Mouse (Mus musculus) embryonic facial prominence, embryonic 13.5 days (tissue): ENCODE results near the gene Bmp8b. TPM values are rescaled to one million over a fixed set of nuclear protein-coding genes. Genes with fewer than 3 reads are reported as not detected.
"Not testable (repeated sequence)": the region's sequence is repeated elsewhere in the genome, so short reads cannot be mapped to it uniquely, and the experiment has no call there.

Experiments
- ATAC-seq: fragments of 200-750 bp; cut with Nextera tagmentation; 2 replicates; pipeline ENCODE4 v1.8.0; 2017; ENCODE audit warnings: low read depth; ENCODE audit not compliant: insufficient number of reproducible peaks, insufficient read depth, low FRiP score, low TSS enrichment
- H3K27ac ChIP-seq: fragments of 300-500 bp; sonication (generic); 2 replicates; pipeline ENCODE4 v1.5.1; 2015; ENCODE audit warnings: moderate library complexity, mild to moderate bottlenecking, inconsistent platforms
- H3K27me3 ChIP-seq: fragments of 300-500 bp; sonication (generic); 2 replicates; pipeline ENCODE4 v1.6.1; 2015; ENCODE audit warnings: mild to moderate bottlenecking, inconsistent platforms
- H3K36me3 ChIP-seq: fragments of 300-500 bp; sonication (generic); 2 replicates; pipeline ENCODE4 v1.6.1; 2015; ENCODE audit warnings: mild to moderate bottlenecking, inconsistent platforms
- H3K4me1 ChIP-seq: fragments of 300-500 bp; sonication (generic); 2 replicates; pipeline ENCODE4 v1.6.1; 2015; ENCODE audit warnings: inconsistent platforms
- H3K4me2 ChIP-seq: fragments of 300-500 bp; sonication (generic); 2 replicates; pipeline ENCODE4 v1.6.1; 2015; ENCODE audit warnings: moderate library complexity, mild to moderate bottlenecking, inconsistent platforms
- H3K4me3 ChIP-seq: fragments of 300-500 bp; sonication (generic); 2 replicates; pipeline ENCODE4 v1.5.1; 2015; ENCODE audit warnings: mild to moderate bottlenecking, inconsistent platforms
- H3K9ac ChIP-seq: fragments of 300-500 bp; sonication (generic); 2 replicates; pipeline ENCODE4 v1.6.1; 2015; ENCODE audit warnings: mild to moderate bottlenecking, inconsistent platforms
- H3K9me3 ChIP-seq: fragments of 300-500 bp; sonication (generic); 2 replicates; pipeline ENCODE4 v1.6.1; 2016; ENCODE audit warnings: inconsistent platforms
- WGBS: fragments of 180-500 bp; shearing (Covaris S2); methylation state at CpG from one replicate; pipeline ENCODE4 v1.1.7; 2015; ENCODE audit warnings: mixed read lengths; 5-methylcytosine and 5-hydroxymethylcytosine counted together
- polyA plus RNA-seq: library from polyadenylated mRNA; unstranded; fragments of >200 nt; fragmentation: Nextera tagmentation; extraction: Ambion mirVana; gene quantifications from 2 replicates; pipeline ENCODE4 v1.2.1, GENCODE M21; 2015

The Bmp8b gene
- polyA plus RNA-seq, 1 experiment from 2014 or later: 0.58 TPM

DNA sequence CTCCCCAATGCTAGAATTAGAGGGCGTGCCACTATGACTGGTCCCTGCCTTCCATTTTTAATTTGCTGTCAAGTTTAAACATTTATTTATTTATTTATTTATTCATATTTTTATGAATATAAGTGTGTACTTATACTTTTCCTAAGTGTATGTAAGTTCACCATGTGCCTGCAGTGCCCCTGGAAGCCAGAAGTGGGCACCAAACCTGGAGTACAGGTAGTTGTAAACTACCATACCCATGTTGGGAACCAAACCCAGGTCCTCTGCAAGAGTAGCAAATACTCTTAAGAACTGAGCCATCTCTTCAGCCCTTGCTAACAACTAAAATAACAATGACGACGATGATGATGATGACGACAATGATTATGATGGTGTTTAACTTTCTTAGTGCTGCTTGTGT, 47.0 kb downstream of the Bmp8b start:
- H3K4me3 ChIP-seq: no peak overlapping the region
- H3K4me2 ChIP-seq: no peak overlapping the region
- 75% methylated on average over 4 of the region's 4 CpGs for WGBS
- H3K9me3 ChIP-seq: no peaks in the 10 kb centered on the region
- no peaks in the 10 kb centered on the region for H3K36me3 ChIP-seq
- H3K4me1 ChIP-seq: no peaks in the 10 kb centered on the region
- no peaks in the 10 kb centered on the region for H3K27me3 ChIP-seq
- no peak overlapping the region for H3K9ac ChIP-seq
- no peak for ATAC-seq
- H3K27ac ChIP-seq: no peak overlapping the region

DNA sequence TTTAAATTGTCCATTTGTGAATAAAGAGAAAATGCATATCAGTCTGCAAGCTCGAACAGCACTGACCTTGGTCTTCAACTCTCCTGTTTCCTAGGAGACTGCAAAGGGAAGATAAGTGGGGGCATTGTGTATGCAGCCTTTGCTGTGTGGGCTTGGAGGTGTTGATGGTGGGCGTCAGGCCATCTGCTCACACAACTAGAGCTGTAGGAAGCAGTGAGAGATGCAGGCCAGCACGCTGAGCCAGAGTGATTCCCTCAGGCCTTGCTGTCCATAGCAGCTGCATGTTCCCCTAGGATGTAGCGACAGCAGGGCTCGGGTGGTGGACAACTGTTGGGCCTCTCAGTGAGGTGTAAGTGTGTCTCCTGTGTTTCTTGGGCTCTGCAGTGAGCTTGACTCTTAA, 48.0 kb downstream of the Bmp8b start:
- H3K27me3 ChIP-seq: no peaks in the 10 kb centered on the region
- no peak overlapping the region for H3K4me3 ChIP-seq
- H3K9me3 ChIP-seq: no peaks in the 10 kb centered on the region
- H3K9ac ChIP-seq: no peak overlapping the region
- no peak overlapping the region for H3K4me2 ChIP-seq
- H3K36me3 ChIP-seq: no peaks in the 10 kb centered on the region
- H3K4me1 ChIP-seq: no peaks in the 10 kb centered on the region
- no peak overlapping the region for H3K27ac ChIP-seq
- WGBS: 63% methylated on average over 5 of the region's 5 CpGs
- no peak for ATAC-seq

GRCm38 (mm10) chr4:123155004-123155403, 50.0 kb downstream of the Bmp8b start:
- no peak overlapping the region for H3K4me3 ChIP-seq
- no peak overlapping the region for H3K27ac ChIP-seq
- no peaks in the 10 kb centered on the region for H3K9me3 ChIP-seq
- H3K4me1 ChIP-seq: no peaks in the 10 kb centered on the region
- no peak for ATAC-seq
- 25% methylated on average over 4 of the region's 4 CpGs for WGBS
- no peaks in the 10 kb centered on the region for H3K36me3 ChIP-seq
- no peaks in the 10 kb centered on the region for H3K27me3 ChIP-seq
- H3K4me2 ChIP-seq: no peak overlapping the region
- no peak overlapping the region for H3K9ac ChIP-seq

GRCm38 (mm10) chr4:123155427-123155826, 50.5 kb downstream of the Bmp8b start:
- H3K4me3 ChIP-seq: no peak overlapping the region
- no peaks in the 10 kb centered on the region for H3K36me3 ChIP-seq
- no peaks in the 10 kb centered on the region for H3K9me3 ChIP-seq
- no peaks in the 10 kb centered on the region for H3K4me1 ChIP-seq
- H3K27me3 ChIP-seq: no peaks in the 10 kb centered on the region
- 66% methylated on average over 2 of the region's 2 CpGs for WGBS
- no peak overlapping the region for H3K27ac ChIP-seq
- no peak for ATAC-seq
- no peak overlapping the region for H3K9ac ChIP-seq
- H3K4me2 ChIP-seq: no peak overlapping the region

DNA sequence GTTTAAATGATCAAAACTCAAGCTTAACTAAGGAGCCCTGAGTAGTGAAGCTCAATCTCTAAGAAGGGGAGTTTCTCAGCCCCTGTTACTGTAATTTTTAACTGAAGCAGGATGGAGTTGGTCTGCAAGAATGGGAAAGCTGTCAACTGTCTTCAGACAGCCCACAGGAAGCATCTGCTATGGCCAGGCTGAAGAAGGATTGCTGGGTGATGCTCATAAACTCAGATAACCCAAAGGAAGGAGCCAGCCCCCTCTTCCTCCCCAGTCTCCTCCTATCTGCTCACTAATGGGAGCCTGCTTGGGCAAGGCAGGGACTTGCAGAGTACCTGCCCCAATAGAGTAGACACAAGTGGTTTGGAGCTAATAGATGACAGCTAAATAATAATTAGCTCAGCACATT, 50.9 kb downstream of the Bmp8b start:
- Histone ChIP-seq H3K4me2 (no peak overlapping the region), H3K4me1 (no peaks in the 10 kb centered on the region), H3K9ac (no peak overlapping the region), H3K9me3 (no peaks in the 10 kb centered on the region), H3K27ac (no peak overlapping the region), H3K36me3 (no peaks in the 10 kb centered on the region), H3K27me3 (no peaks in the 10 kb centered on the region), H3K4me3 (no peak overlapping the region)
- no peak for ATAC-seq

DNA sequence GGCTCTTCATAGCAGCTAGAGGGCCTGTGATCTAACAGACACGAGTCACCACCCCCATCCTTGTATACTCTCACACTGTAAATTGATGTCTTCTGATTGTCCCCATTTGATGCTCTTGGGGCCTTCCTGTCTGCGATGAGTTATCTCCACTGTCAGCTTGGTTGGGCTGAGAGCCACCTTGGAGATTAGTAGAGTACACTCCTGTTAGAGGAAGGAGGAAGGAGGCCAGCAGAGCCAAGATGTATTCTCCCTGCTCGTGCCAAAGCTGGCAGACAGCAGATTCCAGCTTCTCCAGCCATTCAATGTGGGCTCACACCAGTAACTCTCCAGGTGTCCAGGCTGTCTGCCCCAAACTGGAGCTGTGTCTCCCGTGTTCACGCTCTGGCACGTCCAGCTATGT, 55.6 kb downstream of the Bmp8b start:
- WGBS: 83% methylated on average over 6 of the region's 6 CpGs

GRCm38 (mm10) chr4:123161251-123161650, 56.3 kb downstream of the Bmp8b start:
- not testable (repeated sequence) for H3K4me1 ChIP-seq, H3K9ac ChIP-seq, ATAC-seq, H3K4me2 ChIP-seq, H3K9me3 ChIP-seq, H3K36me3 ChIP-seq, H3K4me3 ChIP-seq, H3K27ac ChIP-seq
- 78% methylated on average over 3 of the region's 3 CpGs for WGBS
- peaks cover 12% of the 10 kb centered on the region for H3K27me3 ChIP-seq

More for the DNA sequence above, 55.6 kb downstream of the Bmp8b start:
- H3K4me1 ChIP-seq: peaks cover 7% of the 10 kb centered on the region
- no peak overlapping the region for H3K9ac ChIP-seq
- peaks cover 12% of the 10 kb centered on the region for H3K27me3 ChIP-seq
- no peaks in the 10 kb centered on the region for H3K9me3 ChIP-seq
- no peak overlapping the region for H3K4me2 ChIP-seq
- no peak overlapping the region for H3K4me3 ChIP-seq
- no peak overlapping the region for H3K27ac ChIP-seq
- H3K36me3 ChIP-seq: no peaks in the 10 kb centered on the region
- ATAC-seq: no peak

DNA sequence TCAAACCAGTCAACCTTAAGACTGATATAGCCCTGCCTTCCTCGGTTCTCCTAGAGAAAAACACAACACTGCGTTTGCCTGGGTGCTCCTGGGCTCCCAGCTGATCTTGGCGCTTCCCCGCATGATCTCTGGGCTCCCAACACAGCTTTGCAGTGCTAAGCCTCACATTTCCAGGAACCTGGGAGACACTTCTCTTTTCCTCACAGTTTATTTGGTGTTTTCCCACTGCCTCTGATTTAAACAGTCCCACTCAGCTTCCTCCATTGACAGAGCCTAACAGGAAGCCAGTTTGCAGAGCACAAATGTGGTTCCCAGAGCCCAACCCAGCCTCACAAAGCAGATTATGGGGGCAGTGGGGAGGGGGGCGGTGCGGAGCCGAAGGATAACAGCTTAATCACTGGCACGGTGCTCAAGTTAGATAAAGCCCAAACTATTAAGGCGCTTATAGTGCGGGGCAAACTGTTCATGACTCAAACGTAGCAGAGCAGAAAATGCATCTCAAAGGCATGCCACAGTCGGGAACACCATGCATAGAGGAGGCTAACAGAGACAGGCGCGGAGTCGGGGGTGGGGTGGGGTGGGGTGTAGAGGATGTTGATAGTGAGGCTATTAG, 57.4 kb downstream of the Bmp8b start:
- peaks cover 12% of the 10 kb centered on the region for H3K27me3 ChIP-seq
- peaks cover 7% of the 10 kb centered on the region for H3K4me1 ChIP-seq
- peak overlapping the region; percentile 36 for H3K4me2 ChIP-seq
- no peak overlapping the region; the same call in 1 of the 2 replicates for H3K9ac ChIP-seq
- no peak overlapping the region for H3K27ac ChIP-seq
- no peak overlapping the region for H3K4me3 ChIP-seq
- 18% methylated on average over 15 of the region's 15 CpGs for WGBS
- ATAC-seq: no peak
- no peaks in the 10 kb centered on the region for H3K36me3 ChIP-seq
- no peaks in the 10 kb centered on the region for H3K9me3 ChIP-seq

- Histone ChIP-seq H3K4me1 (peaks cover 7% of the 10 kb centered on the region), H3K27me3 (peaks cover 12% of the 10 kb centered on the region), H3K4me3 (no peak overlapping the region), H3K36me3 (no peaks in the 10 kb centered on the region), H3K27ac (no peak overlapping the region), H3K9ac (no peak overlapping the region), H3K4me2 (no peak overlapping the region), H3K9me3 (no peaks in the 10 kb centered on the region; the same call in 1 of the 2 replicates)
- no peak for ATAC-seq
- WGBS: 90% methylated on average over 15 of the region's 15 CpGs
Measured at GRCm38 (mm10) chr4:123164157-123164556, 59.2 kb downstream of the Bmp8b start.

GRCm38 (mm10) chr4:123171811-123172210, 66.8 kb downstream of the Bmp8b start:
- Histone ChIP-seq H3K27ac (no peak overlapping the region), H3K4me2 (no peak overlapping the region), H3K9ac (no peak overlapping the region), H3K27me3 (peaks cover 44% of the 10 kb centered on the region), H3K4me3 (no peak overlapping the region), H3K4me1 (no peaks in the 10 kb centered on the region), H3K9me3 (no peaks in the 10 kb centered on the region; the same call in 1 of the 2 replicates), H3K36me3 (no peaks in the 10 kb centered on the region)
- no peak for ATAC-seq
